Mouse (Mus musculus): ENCODE data around the gene Snx6.
"Not testable (repeated sequence)": the region's sequence is repeated elsewhere in the genome, so short reads cannot be mapped to it uniquely, and the experiment has no call there.

Gene Snx6

GRCm38 (mm10) chr12:54795153-54795998 is at the start of gene Snx6:
Gene Snx6 (minus strand): TSS chr12:54795703.
- DNase-seq (ENCODE audit: low spot score): peak; percentile 89

- no peak for DNase-seq (ENCODE audit: low spot score)
Measured at GRCm38 (mm10) chr12:54844415-54844814, 48.9 kb upstream of the Snx6 start.

- DNase-seq (ENCODE audit: low spot score): no peak
Measured at GRCm38 (mm10) chr12:54841576-54841975, 46.1 kb upstream of the Snx6 start.

GRCm38 (mm10) chr12:54839815-54840214 is 44.3 kb upstream of the Snx6 start:
- DNase-seq (ENCODE audit: low spot score): no peak

GRCm38 (mm10) chr12:54838931-54839330 is 43.4 kb upstream of the Snx6 start:
- DNase-seq (ENCODE audit: low spot score): no peak

- DNase-seq (ENCODE audit: low spot score): peak; percentile 9
Measured at GRCm38 (mm10) chr12:54835608-54836570, 40.4 kb upstream of the Snx6 start.

- peak; percentile 78 for DNase-seq (ENCODE audit: low spot score)
Measured at GRCm38 (mm10) chr12:54834925-54835447, 39.5 kb upstream of the Snx6 start.

GRCm38 (mm10) chr12:54833856-54834399 is 38.4 kb upstream of the Snx6 start:
- no peak for DNase-seq (ENCODE audit: low spot score)

- not testable (repeated sequence) for DNase-seq (ENCODE audit: low spot score)
Measured at GRCm38 (mm10) chr12:54831927-54832326, 36.4 kb upstream of the Snx6 start.

- DNase-seq (ENCODE audit: low spot score): peak; percentile 91
Measured at GRCm38 (mm10) chr12:54830574-54830973, 35.1 kb upstream of the Snx6 start.

- DNase-seq (ENCODE audit: low spot score): no peak
Measured at GRCm38 (mm10) chr12:54829876-54830275, 34.4 kb upstream of the Snx6 start.

- DNase-seq (ENCODE audit: low spot score): no peak
Measured at GRCm38 (mm10) chr12:54828043-54828442, 32.5 kb upstream of the Snx6 start.

GRCm38 (mm10) chr12:54825202-54825601 is 29.7 kb upstream of the Snx6 start:
- DNase-seq (ENCODE audit: low spot score): peak; percentile 28

GRCm38 (mm10) chr12:54822836-54823426 is 27.4 kb upstream of the Snx6 start:
- no peak for DNase-seq (ENCODE audit: low spot score)

- no peak for DNase-seq (ENCODE audit: low spot score)
Measured at GRCm38 (mm10) chr12:54820684-54821161, 25.2 kb upstream of the Snx6 start.

GRCm38 (mm10) chr12:54819181-54819935 is 23.9 kb upstream of the Snx6 start:
- no peak for DNase-seq (ENCODE audit: low spot score)

GRCm38 (mm10) chr12:54810142-54810541 is 14.6 kb upstream of the Snx6 start:
- DNase-seq (ENCODE audit: low spot score): no peak

GRCm38 (mm10) chr12:54807481-54807880 is 12.0 kb upstream of the Snx6 start:
- DNase-seq (ENCODE audit: low spot score): no peak

GRCm38 (mm10) chr12:54806131-54806530 is 10.6 kb upstream of the Snx6 start:
- no peak for DNase-seq (ENCODE audit: low spot score)

GRCm38 (mm10) chr12:54805254-54806002 is 9.9 kb upstream of the Snx6 start:
- DNase-seq (ENCODE audit: low spot score): no peak
